Mouse (Mus musculus) lung, embryonic 14.5 days (tissue): ENCODE measurements around the gene Dnajc28. TPM values are rescaled to one million over a fixed set of nuclear protein-coding genes. Genes with fewer than 3 reads are reported as not detected.

Experiments
- ATAC-seq: fragments of 200-750 bp; cut with Nextera tagmentation; 2 replicates; pipeline ENCODE4 v1.8.0; 2017; ENCODE audit warnings: mild to moderate bottlenecking, moderate TSS enrichment, moderate library complexity; ENCODE audit not compliant: insufficient read depth
- DNase-seq: peaks from one replicate; pipeline ENCODE4 v3.0.0-alpha.2; 2015
- H3K27ac ChIP-seq: fragments of 300-500 bp; sonication (generic); 2 replicates; pipeline ENCODE4 v1.5.1; 2014; ENCODE audit warnings: low read depth, mild to moderate bottlenecking, moderate library complexity
- H3K27me3 ChIP-seq: fragments of 300-500 bp; sonication (generic); 2 replicates; pipeline ENCODE4 v1.6.1; 2014; ENCODE audit warnings: low read length, control low read depth; ENCODE audit not compliant: insufficient read depth
- H3K36me3 ChIP-seq: fragments of 300-500 bp; sonication (generic); 2 replicates; pipeline ENCODE4 v1.6.1; 2014; ENCODE audit warnings: control low read depth; ENCODE audit not compliant: insufficient read depth
- H3K4me1 ChIP-seq: fragments of 300-500 bp; sonication (generic); 2 replicates; pipeline ENCODE4 v1.6.1; 2014; ENCODE audit warnings: antibody characterized with exemption, control low read depth; ENCODE audit not compliant: insufficient read depth
- H3K4me2 ChIP-seq: fragments of 300-500 bp; sonication (generic); 2 replicates; pipeline ENCODE4 v1.6.1; 2014; ENCODE audit warnings: mild to moderate bottlenecking
- H3K4me3 ChIP-seq: fragments of 300-500 bp; sonication (generic); 2 replicates; pipeline ENCODE4 v1.5.1; 2014; ENCODE audit warnings: low read depth, low read length
- H3K9ac ChIP-seq: fragments of 300-500 bp; sonication (generic); 2 replicates; pipeline ENCODE4 v1.6.1; 2014
- H3K9me3 ChIP-seq: fragments of 300-500 bp; sonication (generic); 2 replicates; pipeline ENCODE4 v1.6.1; 2016; ENCODE audit warnings: low read depth, low read length, control low read depth
- CTCF ChIP-seq: IDR thresholded peaks from 2 replicates; pipeline ENCODE4 v1.5.1; 2016; ENCODE audit warnings: antibody characterized with exemption, low read depth
- WGBS: fragments of 180-500 bp; shearing (Covaris S2); extraction: QIAGEN DNeasy Blood & Tissue Kit; methylation state at CpG from one replicate; pipeline ENCODE4 v1.1.7; 2014; 5-methylcytosine and 5-hydroxymethylcytosine counted together
- polyA plus RNA-seq: library from polyadenylated mRNA; unstranded; fragments of >200 nt; fragmentation: Nextera tagmentation; extraction: Ambion mirVana; gene quantifications from 2 replicates; pipeline ENCODE4 v1.2.1, GENCODE M21; 2014

The Dnajc28 gene
- polyA plus RNA-seq, 1 experiment from 2014 or later, result 2.7 TPM

DNA sequence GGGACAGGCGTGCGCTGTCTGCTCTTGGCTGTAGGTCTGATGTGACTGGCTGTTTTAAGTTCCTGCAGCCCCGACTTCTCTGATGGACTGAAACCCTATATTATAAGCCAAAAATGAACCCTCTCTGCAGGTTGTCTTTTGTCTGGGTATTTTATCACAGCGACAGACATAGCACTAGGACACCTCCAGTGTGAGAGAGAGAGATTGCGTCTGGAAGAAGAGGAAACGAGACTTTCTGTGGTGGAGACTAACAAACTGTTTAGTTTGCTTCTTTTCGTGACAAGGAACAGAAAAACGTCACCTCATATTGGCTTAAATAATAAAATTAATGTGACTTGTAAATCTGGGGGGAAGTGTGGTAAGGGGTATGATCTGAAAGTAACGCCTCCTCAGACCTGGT, 17.1 kb downstream of the Dnajc28 start:
- Histone ChIP-seq H3K4me2 (no peak overlapping the region), H3K9me3 (no peaks in the 10 kb centered on the region), H3K4me3 (no peak overlapping the region), H3K9ac (no peak overlapping the region), H3K36me3 (no peaks in the 10 kb centered on the region), H3K4me1 (peaks cover 2% of the 10 kb centered on the region; the same call in 1 of the 2 replicates), H3K27me3 (no peaks in the 10 kb centered on the region), H3K27ac (no peak overlapping the region)
- TF ChIP-seq CTCF, result no peak
- 48% methylated on average over 9 of the region's 9 CpGs for WGBS
- DNase-seq, result no peak
- ATAC-seq, result no peak

DNA sequence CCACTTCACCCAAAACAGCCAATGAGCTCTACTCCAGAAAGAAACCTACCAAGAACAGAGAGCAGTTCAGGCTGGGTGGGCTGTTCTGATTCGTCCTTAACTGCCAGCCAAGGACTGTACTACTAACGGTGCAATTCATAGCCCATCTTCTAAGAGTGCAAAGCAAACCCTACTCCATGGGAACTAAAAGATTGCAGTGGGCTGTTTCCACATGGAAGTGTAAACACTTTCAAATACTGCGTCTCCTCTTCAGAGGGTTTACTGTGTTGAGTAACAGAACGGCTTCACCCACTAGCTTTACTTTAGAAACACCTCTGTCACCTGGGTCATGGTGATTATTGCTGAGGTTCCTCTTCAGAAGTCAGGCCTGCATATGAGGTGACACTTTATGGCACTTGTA, 17.7 kb downstream of the Dnajc28 start:
- no peak for DNase-seq
- H3K4me3 ChIP-seq, result no peak overlapping the region
- H3K36me3 ChIP-seq, result no peaks in the 10 kb centered on the region
- no peak overlapping the region for H3K9ac ChIP-seq
- no peak overlapping the region for H3K27ac ChIP-seq
- no peaks in the 10 kb centered on the region for H3K27me3 ChIP-seq
- no peak for ATAC-seq
- H3K4me2 ChIP-seq, result no peak overlapping the region
- no peaks in the 10 kb centered on the region for H3K9me3 ChIP-seq
- 42% methylated on average over 4 of the region's 4 CpGs for WGBS
- H3K4me1 ChIP-seq, result peaks cover 7% of the 10 kb centered on the region
- TF ChIP-seq CTCF, result no peak

DNA sequence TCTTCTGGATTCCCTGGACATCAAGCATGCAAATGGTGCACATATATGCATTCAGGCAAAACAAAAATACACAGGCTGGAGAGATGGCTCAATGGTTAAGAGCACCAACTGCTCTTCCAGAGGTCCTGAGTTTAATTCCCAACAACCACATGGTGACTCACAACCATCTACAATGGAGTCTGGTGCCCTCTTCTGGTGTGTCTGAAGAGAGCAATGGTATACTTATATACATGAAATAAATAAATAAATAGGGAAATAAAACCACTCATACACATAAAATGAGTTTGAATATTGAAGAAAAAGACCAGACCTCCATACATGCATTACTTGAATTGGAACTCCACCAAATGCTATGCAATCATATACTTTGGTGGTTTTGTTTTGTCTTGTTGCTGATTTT, 19.6 kb downstream of the Dnajc28 start:
- ATAC-seq, result no peak
- H3K27ac ChIP-seq, result no peak overlapping the region
- no peak overlapping the region for H3K4me2 ChIP-seq
- no peak for DNase-seq
- no peaks in the 10 kb centered on the region for H3K36me3 ChIP-seq
- H3K9ac ChIP-seq, result no peak overlapping the region
- no peaks in the 10 kb centered on the region for H3K27me3 ChIP-seq
- H3K4me3 ChIP-seq, result no peak overlapping the region
- peak; percentile 38 for TF ChIP-seq CTCF
- peaks cover 7% of the 10 kb centered on the region for H3K4me1 ChIP-seq
- no peaks in the 10 kb centered on the region for H3K9me3 ChIP-seq

DNA sequence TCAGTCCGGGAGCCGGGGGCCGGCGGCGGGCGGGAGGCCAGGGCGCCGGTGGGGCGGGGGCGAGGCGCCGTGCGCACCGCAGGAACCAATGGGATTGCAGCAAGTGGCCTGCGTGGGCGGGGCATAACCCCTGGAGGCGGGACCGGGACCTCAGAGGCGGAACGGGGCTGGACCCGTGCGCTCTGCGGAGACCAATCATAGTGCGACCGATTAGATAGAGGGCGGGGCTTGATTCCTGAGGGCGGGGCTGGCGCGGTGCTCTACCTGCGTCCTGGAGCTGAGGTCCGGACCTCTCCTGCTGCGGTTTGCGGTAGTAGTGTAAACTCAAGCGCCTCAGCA, 21.2 kb downstream of the Dnajc28 start, which contains the start of gene Tmem50b:
Gene Tmem50b (minus strand): TSS at position 129 of the 339 bp plus-strand sequence.
- Histone ChIP-seq H3K36me3 (no peaks in the 10 kb centered on the region), H3K27me3 (no peaks in the 10 kb centered on the region), H3K9me3 (no peaks in the 10 kb centered on the region), H3K4me1 (peaks cover 7% of the 10 kb centered on the region), H3K27ac (no peak within 1 kb of the TSS), H3K9ac (peak within 1 kb of the TSS; percentile 74), H3K4me3 (peak within 1 kb of the TSS; percentile 81), H3K4me2 (peak within 1 kb of the TSS; percentile 87)
- DNase-seq, result peak; percentile 99
- TF ChIP-seq CTCF, result no peak
- peak; percentile 99 for ATAC-seq
- WGBS, result 1% methylated on average over 34 of the region's 34 CpGs

DNA sequence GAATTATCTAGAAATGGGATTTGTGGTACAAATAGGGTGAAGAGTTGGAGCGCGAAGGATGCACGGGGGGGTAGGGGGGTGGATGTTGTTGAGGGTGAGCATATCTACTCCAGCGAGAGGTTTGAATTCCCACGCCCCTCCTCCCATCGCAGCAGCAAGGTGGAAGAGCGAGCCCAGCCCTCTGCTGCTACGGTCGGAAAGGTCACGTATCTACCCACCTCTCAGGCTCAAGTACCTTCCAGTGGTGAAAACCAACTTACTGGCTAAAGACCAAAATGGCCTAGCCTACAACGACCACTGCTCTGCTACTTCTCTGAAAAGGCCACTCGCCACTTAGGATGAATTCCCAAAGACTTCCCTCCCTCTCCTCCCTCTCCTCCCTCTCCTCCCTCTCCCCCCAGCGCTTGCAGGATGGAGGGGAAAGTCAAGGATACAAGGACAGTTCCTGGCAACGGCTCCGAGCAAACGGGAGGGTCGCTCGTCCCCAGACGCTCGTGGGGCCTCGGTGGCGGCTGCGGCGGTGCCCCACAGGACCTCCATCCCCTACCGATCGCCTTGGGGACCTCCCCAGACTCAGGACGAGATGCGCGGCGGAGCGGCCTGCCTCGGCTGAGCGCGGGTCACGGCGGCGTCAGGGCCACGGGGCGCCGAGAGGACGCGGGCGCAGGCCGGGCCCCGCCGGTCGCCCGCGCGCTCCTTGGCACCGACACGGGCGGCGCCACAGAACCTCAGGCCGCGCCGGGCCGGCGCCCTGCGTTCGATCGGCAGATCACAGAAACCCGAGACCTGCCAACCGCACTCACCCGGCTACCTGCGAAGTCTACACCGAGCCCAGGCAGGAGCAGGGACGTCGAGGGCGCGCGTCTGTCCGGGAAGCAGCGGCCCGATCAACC, 21.8 kb downstream of the Dnajc28 start:
- TF ChIP-seq CTCF, result no peak
- H3K4me2 ChIP-seq, result peak overlapping the region; percentile 87
- no peak overlapping the region for H3K27ac ChIP-seq
- peaks cover 7% of the 10 kb centered on the region for H3K4me1 ChIP-seq
- peak overlapping the region; percentile 74 for H3K9ac ChIP-seq
- ATAC-seq, result no peak; the same call in none of the 2 replicates
- H3K27me3 ChIP-seq, result no peaks in the 10 kb centered on the region
- no peaks in the 10 kb centered on the region for H3K9me3 ChIP-seq
- peak; percentile 54 for DNase-seq
- no peaks in the 10 kb centered on the region for H3K36me3 ChIP-seq
- WGBS, result under 1% methylated on average over 75 of the region's 75 CpGs
- H3K4me3 ChIP-seq, result peak overlapping the region; percentile 81

DNA sequence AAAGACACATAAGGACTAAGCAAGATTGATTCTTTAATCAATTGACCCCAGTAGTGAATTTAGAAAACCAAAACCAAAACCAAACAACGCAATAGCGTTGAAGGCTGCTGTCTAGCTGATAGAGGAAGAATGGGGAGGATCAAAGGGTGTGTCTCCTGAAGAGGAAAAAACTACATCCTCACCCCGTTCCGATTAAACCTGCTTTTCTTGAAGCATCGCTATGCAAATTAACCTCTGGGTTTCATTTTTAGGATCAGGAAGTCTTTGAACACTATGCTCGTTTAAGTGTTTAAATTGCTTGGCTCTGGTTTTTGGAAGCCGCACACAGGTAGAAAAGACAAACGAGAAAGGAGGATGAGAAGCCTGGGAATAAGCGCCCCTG, 22.4 kb downstream of the Dnajc28 start:
- Histone ChIP-seq H3K9ac (peak overlapping the region; percentile 74), H3K9me3 (no peaks in the 10 kb centered on the region), H3K36me3 (no peaks in the 10 kb centered on the region), H3K4me3 (peak overlapping the region; percentile 81), H3K4me1 (peaks cover 7% of the 10 kb centered on the region), H3K27ac (no peak overlapping the region), H3K27me3 (no peaks in the 10 kb centered on the region), H3K4me2 (peak overlapping the region; percentile 87)
- no peak for DNase-seq
- whole genome bisulfite sequencing, result 15% methylated on average over 9 of the region's 9 CpGs
- ATAC-seq, result no peak
- no peak for TF ChIP-seq CTCF

DNA sequence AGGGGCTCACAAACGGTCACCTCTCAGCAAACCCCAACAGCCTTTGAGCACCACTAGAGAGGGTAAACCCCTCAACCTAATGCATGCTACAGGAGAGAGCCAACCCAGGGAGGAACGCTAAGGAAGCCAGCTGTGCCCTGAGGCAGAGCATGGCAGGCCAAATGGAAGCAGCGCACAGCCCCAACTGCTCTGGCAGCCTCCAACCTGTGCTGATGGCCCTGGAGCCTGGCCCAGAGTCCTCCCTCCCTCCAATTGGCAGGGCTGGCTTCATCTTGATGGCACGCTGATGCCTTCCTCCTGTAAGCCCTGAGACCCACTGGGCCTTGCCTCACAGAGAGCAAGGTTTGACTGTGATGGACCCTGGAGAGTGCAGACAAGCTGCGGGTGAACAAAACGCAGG, 23.8 kb downstream of the Dnajc28 start:
- WGBS, result 81% methylated on average over 6 of the region's 6 CpGs
- DNase-seq (no peak), ATAC-seq (no peak)
- H3K4me1 ChIP-seq, result peaks cover 7% of the 10 kb centered on the region
- no peak overlapping the region for H3K9ac ChIP-seq
- no peaks in the 10 kb centered on the region for H3K36me3 ChIP-seq
- H3K4me2 ChIP-seq, result no peak overlapping the region
- no peaks in the 10 kb centered on the region for H3K9me3 ChIP-seq
- no peak for TF ChIP-seq CTCF
- H3K27ac ChIP-seq, result no peak overlapping the region
- H3K27me3 ChIP-seq, result no peaks in the 10 kb centered on the region
- no peak overlapping the region for H3K4me3 ChIP-seq
